Mouse (Mus musculus) urinary bladder, adult 18-20 months (tissue): ENCODE results near the gene Ykt6.
A peak's percentile ranks its signal among the peaks of the same experiment; 100 is the strongest.
"Not testable (repeated sequence)": the region's sequence is repeated elsewhere in the genome, so short reads cannot be mapped to it uniquely, and the experiment has no call there.

Experiments
- DNase-seq, 2 experiments: peaks; one replicate each; pipeline ENCODE4 v3.0.0; 2022; ENCODE audit warnings: low spot score in 2 of 2, mixed read lengths in 2 of 2

Ykt6 gene

DNA sequence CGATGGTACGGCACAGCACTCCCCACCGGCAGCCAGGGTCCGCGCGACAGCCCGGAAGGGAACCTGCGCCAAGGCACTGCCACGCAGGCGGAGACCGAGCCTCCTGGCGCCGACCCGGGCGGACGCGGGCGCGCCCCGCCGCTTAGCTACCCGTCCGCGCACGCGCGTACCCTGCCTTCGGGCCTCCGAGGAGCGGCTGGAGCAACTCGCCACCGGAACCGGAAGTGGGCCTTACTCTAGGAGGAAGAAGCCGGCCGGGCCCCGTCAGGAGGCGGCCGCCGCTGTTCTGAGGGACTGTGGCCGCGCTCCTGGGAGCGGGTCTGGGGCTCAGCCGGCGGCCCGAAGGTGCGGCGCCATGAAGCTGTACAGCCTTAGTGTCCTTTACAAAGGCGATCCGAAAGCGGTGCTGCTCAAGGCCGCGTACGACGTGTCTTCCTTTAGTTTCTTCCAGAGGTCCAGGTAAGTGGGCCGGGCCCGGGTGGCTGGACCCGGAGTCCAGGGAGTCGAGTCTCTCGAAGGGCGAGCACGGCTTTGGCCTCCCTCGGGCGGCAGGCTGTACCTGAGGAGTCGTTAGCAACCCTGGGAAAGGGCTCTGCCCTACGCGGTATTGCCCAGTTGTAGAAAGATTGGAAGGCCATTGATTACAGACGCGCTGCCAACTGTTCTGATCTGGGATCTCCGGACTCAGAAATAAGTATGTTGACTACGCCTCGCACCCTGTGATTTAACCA lies at the start of gene Ykt6:
TSS of gene Ykt6 (plus strand) at position 148 of the 731 bp plus-strand sequence.
- DNase-seq, result peak; percentile 90 to 96

DNA sequence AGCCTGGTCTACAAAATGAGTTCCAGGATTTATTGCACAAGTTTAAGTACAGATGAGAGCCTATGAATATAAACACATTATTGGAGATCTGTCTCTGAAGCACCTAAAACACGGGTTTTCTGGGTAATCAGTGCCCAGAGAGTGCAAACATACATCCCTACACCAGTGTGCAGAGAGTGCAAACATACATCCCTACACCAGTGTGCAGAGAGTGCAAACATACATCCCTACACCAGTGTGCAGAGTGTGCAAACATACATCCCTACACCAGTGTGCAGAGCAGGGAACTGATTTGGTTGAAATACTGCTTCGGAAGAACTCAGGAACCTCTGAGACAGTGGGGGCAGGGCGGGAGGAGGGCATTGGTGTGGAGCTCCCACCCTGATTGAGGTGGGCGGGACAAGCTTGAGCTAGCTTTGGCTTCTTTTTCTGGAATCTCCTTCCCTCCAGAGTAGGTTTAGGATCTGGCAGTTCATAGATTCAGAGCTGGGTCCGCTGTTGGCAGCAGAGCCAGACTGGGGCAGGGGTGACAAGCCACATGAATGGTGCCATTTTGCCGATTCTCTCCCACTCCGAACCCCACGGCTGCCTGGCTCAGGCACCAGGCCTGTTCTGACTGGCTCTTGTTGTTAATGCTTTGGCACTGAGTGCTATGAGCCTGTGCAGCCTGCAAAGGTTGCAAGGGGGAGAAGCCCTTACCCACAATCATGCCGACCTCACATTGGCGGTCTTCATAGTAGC lies 49.5 kb upstream of the Ykt6 start:
- no peak for DNase-seq

DNA sequence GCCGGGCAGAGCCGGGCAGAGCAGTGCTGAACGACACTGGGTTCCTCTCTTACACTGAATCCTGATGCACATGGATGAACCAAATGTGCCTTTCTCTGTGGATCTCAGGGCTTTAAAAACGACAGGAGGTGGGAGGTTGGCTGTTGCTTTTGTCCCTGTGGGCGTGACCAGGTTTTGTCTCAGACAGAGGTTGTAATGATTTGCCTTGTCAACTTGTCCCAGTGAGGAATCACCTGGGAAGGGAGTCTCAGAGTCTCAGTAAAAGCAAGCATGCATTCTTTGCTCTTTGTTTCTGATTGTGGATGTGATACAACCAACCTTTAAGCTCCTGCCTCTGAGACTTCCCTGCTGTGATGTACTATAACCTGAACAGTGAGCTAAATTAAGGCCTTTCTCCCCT lies 48.4 kb upstream of the Ykt6 start:
- DNase-seq, result no peak

- peak in 1 of 2 experiments; percentile 35 for DNase-seq
Observed at GRCm38 (mm10) chr11:5908642-5909041, 46.9 kb upstream of the Ykt6 start.

GRCm38 (mm10) chr11:5912635-5913034 lies 42.9 kb upstream of the Ykt6 start:
- DNase-seq, result peak; percentile 52 to 57

DNA sequence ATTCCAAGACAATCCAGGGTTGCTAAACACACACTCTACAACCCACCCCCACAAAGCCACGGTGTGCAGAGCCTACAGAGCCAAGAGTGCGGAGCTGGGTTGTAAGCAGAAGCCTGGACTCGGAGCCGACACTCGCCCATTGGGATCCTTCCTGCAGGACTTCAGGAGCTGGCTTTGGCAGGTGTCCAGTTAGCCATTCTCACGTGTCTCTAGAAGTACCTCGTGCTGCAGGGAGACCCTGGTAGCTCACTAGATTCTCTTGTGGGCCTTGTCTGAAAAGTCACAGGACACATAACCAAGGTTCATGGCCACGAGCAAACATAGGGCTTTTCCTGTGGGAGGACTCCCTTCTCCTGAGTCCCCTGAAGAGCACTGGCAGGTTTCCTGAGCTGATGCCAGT lies 42.2 kb upstream of the Ykt6 start:
- DNase-seq, result no peak

- no peak for DNase-seq
Observed at GRCm38 (mm10) chr11:5913936-5914335, 41.6 kb upstream of the Ykt6 start.

DNA sequence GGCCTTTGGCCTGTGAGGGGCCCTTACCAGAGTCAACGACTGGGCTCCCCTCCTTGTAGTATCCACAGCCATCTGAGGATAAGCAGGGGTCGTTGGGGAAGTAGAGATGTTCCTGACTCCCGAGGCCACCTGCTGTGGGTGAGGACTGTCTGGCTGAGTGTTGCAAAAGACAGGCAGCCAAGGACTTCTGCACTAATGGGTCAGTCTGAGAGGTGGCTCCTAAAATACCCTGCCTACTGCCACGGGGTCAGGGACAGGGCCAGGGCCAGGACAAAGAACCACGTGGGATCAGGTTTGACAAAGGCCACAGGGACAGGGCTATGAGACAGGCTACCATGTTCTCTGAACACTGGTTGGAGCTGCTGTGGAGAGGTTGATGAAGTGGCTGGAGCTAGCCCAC lies 40.6 kb upstream of the Ykt6 start:
- no peak for DNase-seq

DNA sequence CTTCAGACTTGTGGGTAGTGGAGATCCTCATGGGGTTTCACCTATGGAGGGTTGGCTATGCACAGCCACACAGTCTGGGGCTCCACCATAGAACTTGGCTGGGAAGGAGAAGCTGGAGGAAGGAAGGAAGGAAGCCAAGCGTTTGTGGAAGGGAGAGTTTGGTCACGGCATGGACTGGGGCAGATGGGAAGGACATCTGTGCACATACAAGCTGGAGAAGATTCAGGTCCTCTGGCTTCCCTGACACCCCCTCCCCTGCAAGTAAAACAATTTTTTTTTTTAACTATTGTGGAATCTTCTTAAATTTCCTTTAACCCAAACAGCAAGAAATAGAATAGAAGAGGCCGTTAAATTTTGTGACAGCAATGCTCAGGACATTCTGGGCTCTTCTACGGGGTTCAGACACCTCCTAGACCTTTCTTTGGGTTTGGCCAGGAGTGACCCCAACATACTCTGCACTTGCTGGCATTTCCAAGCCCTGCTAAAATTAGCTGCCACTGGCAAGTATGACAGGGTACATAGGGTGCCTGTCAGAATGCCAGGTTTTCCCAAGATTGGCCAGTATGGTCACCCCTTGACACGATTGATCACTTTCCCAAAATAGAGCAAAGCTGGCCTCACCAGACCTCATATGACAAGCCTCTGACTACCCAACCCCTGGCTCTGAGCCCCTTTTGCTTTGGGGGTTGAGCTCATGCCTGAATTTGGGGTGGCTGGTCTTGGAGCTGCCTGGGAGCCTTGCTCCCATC lies 39.9 kb upstream of the Ykt6 start:
- DNase-seq, result no peak

DNA sequence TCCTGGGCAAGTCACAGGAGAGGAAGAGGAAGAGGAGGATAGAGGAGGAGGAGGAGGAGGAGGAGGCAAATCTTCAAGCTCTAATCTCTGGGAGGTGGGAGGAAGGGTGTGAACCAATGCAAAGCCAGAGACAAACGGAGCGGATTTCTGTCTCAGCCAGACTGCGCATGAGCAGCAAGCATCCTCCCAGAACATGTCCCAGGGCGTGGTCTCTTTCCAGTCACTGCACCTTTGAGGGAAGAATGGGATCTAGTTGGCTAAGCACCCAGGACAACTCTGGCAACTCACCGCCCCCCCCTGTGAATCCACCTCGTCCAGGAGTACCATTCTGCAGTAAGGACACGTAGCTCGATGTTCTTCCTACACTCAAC lies 39.3 kb upstream of the Ykt6 start:
- DNase-seq, result no peak

DNA sequence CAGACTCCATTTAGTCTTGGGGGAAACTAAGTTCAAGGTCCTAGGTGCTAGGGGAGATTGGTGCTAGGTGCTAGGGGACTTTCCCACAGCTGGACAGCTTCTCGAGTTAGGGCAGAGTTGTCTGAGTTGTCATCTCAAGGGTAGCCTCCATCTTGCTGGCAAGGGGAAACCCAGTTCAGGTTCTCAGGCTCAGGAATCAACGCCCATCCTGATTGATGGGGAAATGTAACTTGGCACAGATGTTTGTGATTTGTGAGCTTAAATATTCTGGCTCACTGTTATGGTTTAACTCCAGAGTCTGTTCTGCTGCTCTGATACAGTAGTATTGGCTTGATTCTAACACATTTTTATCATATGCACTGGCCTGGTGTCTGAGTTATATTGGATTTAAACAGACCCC lies 37.4 kb upstream of the Ykt6 start:
- no peak for DNase-seq

DNA sequence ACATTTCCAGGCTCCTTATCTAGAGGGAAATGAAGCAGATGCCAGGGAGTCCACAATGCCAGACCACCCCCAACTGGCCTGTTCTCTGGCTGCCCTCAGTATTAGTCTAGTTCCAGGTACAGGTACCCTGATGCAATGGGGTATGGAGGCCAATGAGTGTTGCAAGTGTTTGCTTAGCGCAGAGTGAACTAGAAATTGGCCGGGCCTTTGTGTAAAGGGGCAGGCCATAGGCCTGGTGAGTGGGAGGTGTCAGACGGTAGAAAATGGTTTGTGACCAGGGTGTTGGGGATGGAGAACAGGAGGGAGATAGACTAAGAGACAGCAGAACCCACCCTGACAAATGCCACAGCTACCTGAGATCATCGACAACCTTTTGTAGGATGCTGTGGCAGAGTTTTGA lies 35.9 kb upstream of the Ykt6 start:
- DNase-seq, result no peak

DNA sequence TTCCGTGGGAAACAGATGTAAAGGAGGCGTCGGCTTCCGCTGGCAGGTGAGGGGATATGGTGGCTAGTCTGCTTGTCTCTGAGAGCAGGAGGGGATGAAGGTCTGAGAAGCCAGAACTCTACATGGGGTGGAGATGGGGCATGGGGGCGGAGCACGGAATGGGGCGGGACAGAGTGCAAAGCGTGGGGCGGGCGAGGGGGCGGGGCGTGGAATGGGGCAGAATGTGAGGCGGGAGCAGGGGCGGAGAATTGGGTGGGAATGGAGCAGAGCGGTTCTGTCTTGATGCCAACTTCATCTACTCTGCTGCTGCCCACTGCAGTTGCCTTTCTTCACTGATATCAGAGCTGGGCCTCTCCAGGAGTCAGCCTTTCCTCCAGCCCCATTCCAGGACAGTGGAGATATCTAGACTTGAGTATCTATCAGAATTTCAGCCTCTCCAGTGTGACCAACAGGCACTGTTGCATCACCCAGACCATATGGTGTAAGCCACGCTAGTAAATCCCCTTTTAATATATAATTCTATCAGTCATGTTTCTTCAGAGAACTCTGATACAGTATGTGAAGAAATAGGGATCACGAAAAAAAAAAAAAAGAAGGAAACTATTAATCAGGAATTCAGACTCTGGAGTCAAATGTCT lies 35.1 kb upstream of the Ykt6 start:
- DNase-seq, result no peak

DNA sequence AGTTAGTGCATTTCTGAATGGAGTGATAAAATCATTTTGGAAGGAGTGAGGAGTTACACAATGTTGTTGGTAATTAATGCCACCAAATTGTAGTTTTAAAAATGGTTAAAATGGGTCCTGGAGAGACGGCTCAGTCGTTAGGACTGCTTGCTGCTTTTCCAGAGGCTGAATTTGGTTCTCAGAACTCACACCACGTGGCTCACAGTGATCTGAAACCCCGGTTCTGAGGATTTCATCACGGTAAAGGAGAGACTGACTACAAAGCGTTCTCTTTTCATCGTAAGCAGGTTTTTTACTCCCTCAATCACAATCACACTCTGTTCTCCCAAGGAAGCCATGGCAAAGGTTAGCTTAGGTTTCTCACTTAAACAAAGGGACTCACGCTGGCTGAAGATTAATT lies 30.8 kb upstream of the Ykt6 start:
- DNase-seq, result no peak

GRCm38 (mm10) chr11:5926696-5927220 lies 28.7 kb upstream of the Ykt6 start:
- DNase-seq, result no peak

- no peak for DNase-seq
Observed at GRCm38 (mm10) chr11:5930578-5930977, 24.9 kb upstream of the Ykt6 start.

GRCm38 (mm10) chr11:5931947-5932346 lies 23.5 kb upstream of the Ykt6 start:
- not testable (repeated sequence) for DNase-seq

- not testable (repeated sequence) for DNase-seq
Observed at GRCm38 (mm10) chr11:5934531-5934930, 21.0 kb upstream of the Ykt6 start.

DNA sequence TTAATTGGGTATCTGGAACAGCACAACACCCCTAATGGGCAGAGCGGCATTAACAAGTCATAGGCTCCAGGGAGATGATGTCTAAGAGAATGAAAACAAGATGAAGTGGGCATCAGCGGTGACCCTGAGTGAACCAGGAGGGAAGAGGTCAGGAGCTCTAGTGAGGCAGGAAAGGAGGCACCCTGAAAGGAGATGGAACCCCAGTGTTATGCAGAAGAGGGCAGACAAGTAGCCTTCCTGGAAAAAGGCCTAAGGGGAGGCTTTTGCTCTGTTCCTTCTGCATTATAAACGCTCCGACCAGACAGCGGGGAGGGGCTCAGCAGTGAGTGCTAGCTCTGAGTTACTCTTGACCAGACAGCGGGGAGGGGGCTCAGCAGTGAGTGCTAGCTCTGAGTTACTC lies 12.5 kb upstream of the Ykt6 start:
- DNase-seq, result no peak

DNA sequence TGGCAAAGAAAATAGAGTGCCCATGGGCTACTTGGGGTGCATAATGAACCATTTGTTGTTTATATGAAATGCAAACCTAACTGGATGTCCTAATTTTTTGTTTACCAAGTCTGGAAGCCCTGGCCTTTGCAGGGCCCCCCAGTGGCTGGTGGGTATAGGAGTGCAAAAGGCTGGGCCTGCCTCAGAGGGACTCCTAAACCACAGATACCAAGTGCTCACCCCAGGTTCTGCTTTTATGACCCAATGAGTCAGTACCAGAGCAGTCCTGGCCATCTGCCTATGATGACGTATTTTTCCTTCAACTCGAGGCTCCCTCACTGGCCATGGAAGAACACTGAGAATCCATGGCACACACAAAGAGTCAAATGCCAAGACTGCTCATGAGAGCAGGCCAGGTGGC lies 10.4 kb upstream of the Ykt6 start:
- DNase-seq, result peak in 1 of 2 experiments; percentile 22

- DNase-seq, result no peak
Observed at GRCm38 (mm10) chr11:5947796-5948195, 7.7 kb upstream of the Ykt6 start.
